In the genomic region with DNA sequence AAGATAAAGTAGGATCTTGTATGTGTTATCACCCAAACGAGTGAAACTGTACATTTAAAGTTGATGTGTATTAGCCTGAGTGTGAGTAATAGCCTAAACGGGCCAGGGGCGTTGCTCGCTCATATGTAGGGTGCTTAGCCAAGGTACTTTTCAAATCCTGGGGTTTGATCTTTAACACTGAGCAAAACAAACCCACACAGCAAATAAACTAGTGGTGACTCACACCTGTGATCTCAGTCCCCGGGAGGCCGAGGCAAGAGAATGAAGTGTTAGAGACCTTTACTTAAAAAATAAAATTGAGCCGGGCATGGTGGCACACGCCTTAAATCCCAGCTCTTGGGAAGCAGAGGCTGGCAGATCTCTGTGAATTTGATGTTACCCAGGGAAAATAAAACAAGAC, we compare ENCODE assay signal across 8 mouse cellular contexts. TPM values are rescaled to one million over a fixed set of nuclear protein-coding genes. Genes with fewer than 3 reads are reported as not detected.
DNase-seq lines count a peak whose midpoint lies in the region; ATAC-seq and TF ChIP-seq lines count a peak whose summit lies in the region.
"Had no signal": no experiment of that assay in that cellular context is flagged by ENCODE, and none has a peak within 500 bp of the region (broad histone marks: within the 10 kb centered on the region; RNA-seq: fewer than 3 reads in every experiment).

No protein-coding gene starts in this region.

- H3K27me3 ChIP-seq in lung, embryonic 16.5 days (ENCODE audit: control insufficient read depth, insufficient read depth, low read depth, low read length) = no peaks in the 10 kb centered on the region
- H3K27me3 ChIP-seq in embryonic facial prominence, embryonic 14.5 days (replicated peaks; ENCODE audit: control insufficient read depth, insufficient read depth, low read length) = no peaks in the 10 kb centered on the region
- no peaks in the 10 kb centered on the region for H3K27me3 ChIP-seq in intestine, postnatal 0 days (replicated peaks; ENCODE audit: control insufficient read depth, insufficient read depth, low read length)
- no peaks in the 10 kb centered on the region for H3K27me3 ChIP-seq in stomach, embryonic 14.5 days (ENCODE audit: control insufficient read depth, insufficient read depth, low read length)

- no peak overlapping the region for H3K27ac ChIP-seq in lung, embryonic 16.5 days (ENCODE audit: low read length)
- H3K27ac ChIP-seq in embryonic facial prominence, embryonic 14.5 days (replicated peaks; ENCODE audit: low read depth, low read length) = no peak overlapping the region
- peak overlapping the region; percentile 61 for H3K27ac ChIP-seq in intestine, postnatal 0 days (ENCODE audit: low read depth, low read length)
- peak overlapping the region; percentile 45; the same call in 1 of the 2 replicates for H3K27ac ChIP-seq in stomach, embryonic 14.5 days (ENCODE audit: low read length)
- H3K27ac ChIP-seq: macrophage had no signal

- H3K4me1 ChIP-seq in lung, embryonic 16.5 days (replicated peaks; ENCODE audit: control insufficient read depth, insufficient read depth, low read length) = peaks cover 9% of the 10 kb centered on the region
- peaks cover 2% of the 10 kb centered on the region; the same call in 1 of the 2 replicates for H3K4me1 ChIP-seq in lung, adult 2 months (ENCODE audit: control insufficient read depth, insufficient read depth, low read length)
- peaks cover 5% of the 10 kb centered on the region; the same call in 1 of the 2 replicates for H3K4me1 ChIP-seq in embryonic facial prominence, embryonic 14.5 days (ENCODE audit: control insufficient read depth, insufficient read depth, low read length)
- H3K4me1 ChIP-seq in intestine, postnatal 0 days (replicated peaks; ENCODE audit: control insufficient read depth, insufficient read depth, low read length) = no peaks in the 10 kb centered on the region
- H3K4me1 ChIP-seq in stomach, embryonic 14.5 days (ENCODE audit: control insufficient read depth, insufficient read depth, low read length) = peaks cover 6% of the 10 kb centered on the region

- peaks cover 6% of the 10 kb centered on the region for H3K36me3 ChIP-seq in lung, embryonic 16.5 days (ENCODE audit: control insufficient read depth, insufficient read depth, low read length)
- peaks cover 19% of the 10 kb centered on the region for H3K36me3 ChIP-seq in embryonic facial prominence, embryonic 14.5 days (ENCODE audit: control insufficient read depth, insufficient read depth, low read length)
- H3K36me3 ChIP-seq in intestine, postnatal 0 days (ENCODE audit: control insufficient read depth, insufficient read depth) = peaks cover 19% of the 10 kb centered on the region
- peaks cover 6% of the 10 kb centered on the region; the same call in 1 of the 2 replicates for H3K36me3 ChIP-seq in stomach, embryonic 14.5 days (ENCODE audit: control insufficient read depth, insufficient read depth, low read length)

- no peak for TF ChIP-seq POLR2A in lung, adult 2 months (IDR thresholded peaks at IDR 0.05; ENCODE audit: borderline replicate concordance, extremely low read depth, low read depth, low read length)

- no peak overlapping the region for H3K9ac ChIP-seq in lung, embryonic 16.5 days (ENCODE audit: low read length)
- no peak overlapping the region for H3K9ac ChIP-seq in embryonic facial prominence, embryonic 14.5 days (ENCODE audit: low read depth, low read length)
- H3K9ac ChIP-seq in intestine, postnatal 0 days (ENCODE audit: low read depth, low read length) = no peak overlapping the region
- H3K9ac ChIP-seq in stomach, embryonic 14.5 days (replicated peaks; ENCODE audit: low read depth, low read length) = no peak overlapping the region

- no peaks in the 10 kb centered on the region for H3K9me3 ChIP-seq in lung, embryonic 16.5 days (ENCODE audit: control insufficient read depth, low read length)
- H3K9me3 ChIP-seq in embryonic facial prominence, embryonic 14.5 days (ENCODE audit: control insufficient read depth, low read length) = no peaks in the 10 kb centered on the region
- H3K9me3 ChIP-seq in intestine, postnatal 0 days (ENCODE audit: control insufficient read depth) = no peaks in the 10 kb centered on the region
- H3K9me3 ChIP-seq in stomach, embryonic 14.5 days (ENCODE audit: control insufficient read depth, low read depth, low read length) = no peaks in the 10 kb centered on the region

- H3K4me3 ChIP-seq in lung, embryonic 16.5 days (ENCODE audit: low read length) = no peak overlapping the region
- H3K4me3 ChIP-seq in lung, adult 2 months (replicated peaks; ENCODE audit: extremely low read depth, low read depth, low read length) = no peak overlapping the region
- H3K4me3 ChIP-seq in embryonic facial prominence, embryonic 14.5 days (ENCODE audit: low read depth, low read length) = no peak overlapping the region
- H3K4me3 ChIP-seq in intestine, postnatal 0 days (ENCODE audit: low read depth, low read length) = no peak overlapping the region
- 0 out of 2 replicates have a peak overlapping the region, but pooled peaks have one; percentile 96 for H3K4me3 ChIP-seq in stomach, embryonic 14.5 days (ENCODE audit: low read depth, low read length)

- no peak for ATAC-seq in lung, embryonic 16.5 days (ENCODE audit: low read depth)
- no peak for ATAC-seq in embryonic facial prominence, embryonic 14.5 days (ENCODE audit: low read depth)
- ATAC-seq in intestine, postnatal 0 days = peak; percentile 21; the same call in 1 of the 2 replicates
- ATAC-seq in stomach, embryonic 14.5 days (ENCODE audit: insufficient number of reproducible peaks, insufficient read depth, low FRiP score, low read depth) = no peak

- DNase-seq in lung, adult 2 months = no peak
- DNase-seq in embryonic facial prominence, embryonic 14.5 days (ENCODE audit: low spot score) = no peak
- no peak for DNase-seq in cerebellum, adult 9-11 months
- no peak for DNase-seq in kidney, postnatal 10 days

- no peak for TF ChIP-seq CTCF in lung, adult 2 months (IDR thresholded peaks at IDR 0.05; ENCODE audit: insufficient read depth, low read length)
- no peak for TF ChIP-seq CTCF in intestine, postnatal 0 days (IDR thresholded peaks at IDR 0.05; ENCODE audit: low read depth)

- peak overlapping the region; percentile 59 for H3K4me2 ChIP-seq in lung, embryonic 16.5 days (ENCODE audit: low read depth, low read length)
- peak overlapping the region; percentile 67 for H3K4me2 ChIP-seq in embryonic facial prominence, embryonic 14.5 days (ENCODE audit: low read depth, low read length)
- peak overlapping the region; percentile 76 for H3K4me2 ChIP-seq in intestine, postnatal 0 days (replicated peaks; ENCODE audit: low read depth)
- H3K4me2 ChIP-seq in stomach, embryonic 14.5 days (replicated peaks; ENCODE audit: low read depth, low read length) = peak overlapping the region; percentile 41

- 61% methylated on average over 8 of the region's 8 CpGs for WGBS in lung, embryonic 16.5 days
- WGBS in lung, adult 2 months = 67% methylated on average over 8 of the region's 8 CpGs
- WGBS in embryonic facial prominence, embryonic 14.5 days = 85% methylated on average over 8 of the region's 8 CpGs
- WGBS in intestine, postnatal 0 days = 32% methylated on average over 8 of the region's 8 CpGs
- WGBS in stomach, embryonic 14.5 days = 61% methylated on average over 8 of the region's 8 CpGs

RNA-seq across cellular contexts. Expression of gene Diexf, which starts 0.8 kb away (rescaled TPM):
- 8.6 and 8.8 TPM in 2 replicates for polyA plus RNA-seq in lung, embryonic 16.5 days (2015; fragmentation: Nextera tagmentation; extraction: Ambion mirVana)
- polyA plus RNA-seq in lung, adult 2 months (2012; rRNA removed) = 9.9 and 14.1 TPM in 2 replicates
- polyA plus RNA-seq in embryonic facial prominence, embryonic 14.5 days (2014; fragmentation: Nextera tagmentation; extraction: Ambion mirVana) = 8.6 and 9.6 TPM in 2 replicates
- polyA plus RNA-seq in intestine, postnatal 0 days (2015; fragmentation: Nextera tagmentation; extraction: Ambion mirVana) = 1.7 and 1.8 TPM in 2 replicates
- polyA plus RNA-seq in stomach, embryonic 14.5 days (2014; fragmentation: Nextera tagmentation; extraction: Ambion mirVana) = 10.6 and 10.9 TPM in 2 replicates

RNA-seq across cellular contexts. Expression of gene Irf6, which starts 22.1 kb away (rescaled TPM):
- 18.3 TPM in 2 replicates for polyA plus RNA-seq in lung, embryonic 16.5 days (2015; fragmentation: Nextera tagmentation; extraction: Ambion mirVana)
- polyA plus RNA-seq in lung, adult 2 months (2012; rRNA removed) = 18.3 and 25.9 TPM in 2 replicates
- 33.9 and 41.6 TPM in 2 replicates for polyA plus RNA-seq in embryonic facial prominence, embryonic 14.5 days (2014; fragmentation: Nextera tagmentation; extraction: Ambion mirVana)
- 47.8 and 48.3 TPM in 2 replicates for polyA plus RNA-seq in intestine, postnatal 0 days (2015; fragmentation: Nextera tagmentation; extraction: Ambion mirVana)
- 56.6 and 61.0 TPM in 2 replicates for polyA plus RNA-seq in stomach, embryonic 14.5 days (2014; fragmentation: Nextera tagmentation; extraction: Ambion mirVana)
- polyA plus RNA-seq: macrophage had no signal

RNA-seq across cellular contexts. Expression of gene A130010J15Rik, which starts 37.0 kb away (rescaled TPM):
- polyA plus RNA-seq in lung, embryonic 16.5 days (2015; fragmentation: Nextera tagmentation; extraction: Ambion mirVana) = 12.9 and 13.5 TPM in 2 replicates
- polyA plus RNA-seq in lung, adult 2 months (2012; rRNA removed) = 2.1 and 2.2 TPM in 2 replicates
- polyA plus RNA-seq in embryonic facial prominence, embryonic 14.5 days (2014; fragmentation: Nextera tagmentation; extraction: Ambion mirVana) = 12.3 and 16.0 TPM in 2 replicates
- 7.2 and 8.0 TPM in 2 replicates for polyA plus RNA-seq in intestine, postnatal 0 days (2015; fragmentation: Nextera tagmentation; extraction: Ambion mirVana)
- polyA plus RNA-seq in stomach, embryonic 14.5 days (2014; fragmentation: Nextera tagmentation; extraction: Ambion mirVana) = 16.6 and 18.5 TPM in 2 replicates

Comparison
In these comparisons a context has a peak if more than half of its experiments do, and no peak if none do; other contexts are left out.
1. H3K27ac ChIP-seq: peak in intestine, postnatal 0 days (single experiment) and stomach, embryonic 14.5 days (single experiment); none in lung, embryonic 16.5 days (single experiment) and embryonic facial prominence, embryonic 14.5 days (single experiment).
2. Peak in every context shown above with its lines, with median percentiles within 50 percentile points of each other: H3K4me2 ChIP-seq.